Mouse (Mus musculus) thymus, adult 18-20 months (tissue): ENCODE measurements at regions not wholly inside any gene's neighbourhood (a gene's known extent, or its start where the extent isn't known, plus 50 kb on each side); places are given as distances from the start of the nearest gene placed in this dataset.

ENCODE experiments used
- DNase-seq, 2 experiments: peaks; one replicate each; pipeline ENCODE4 v3.0.0; 2022; ENCODE audit warnings: mixed read lengths in 2 of 2

GRCm38 (mm10) chr13:107760511-107760910 lies 283.7 kb upstream of the Smim15 start:
- no peak for DNase-seq

GRCm38 (mm10) chr13:107758327-107759095 lies 285.7 kb upstream of the Smim15 start:
- no peak for DNase-seq

GRCm38 (mm10) chr13:107752745-107753144 lies 291.5 kb upstream of the Smim15 start:
- no peak for DNase-seq

GRCm38 (mm10) chr13:107743464-107744218 lies 300.6 kb upstream of the Smim15 start:
- DNase-seq = no peak

GRCm38 (mm10) chr13:107736581-107736980 lies 307.7 kb upstream of the Smim15 start:
- no peak for DNase-seq

GRCm38 (mm10) chr13:107734161-107734905 lies 309.9 kb upstream of the Smim15 start:
- DNase-seq = no peak

GRCm38 (mm10) chr13:107730976-107731375 lies 313.3 kb upstream of the Smim15 start:
- no peak for DNase-seq

- no peak for DNase-seq
Measured at GRCm38 (mm10) chr13:107726491-107726890, 317.8 kb upstream of the Smim15 start.

GRCm38 (mm10) chr13:107721901-107722300 lies 322.3 kb upstream of the Smim15 start:
- DNase-seq = no peak

GRCm38 (mm10) chr13:107720874-107721574 lies 323.2 kb upstream of the Smim15 start:
- no peak for DNase-seq

GRCm38 (mm10) chr13:107718973-107719620 lies 325.1 kb upstream of the Smim15 start:
- DNase-seq = no peak

- no peak for DNase-seq
Measured at GRCm38 (mm10) chr13:107715616-107716015, 328.6 kb upstream of the Smim15 start.

- DNase-seq = no peak
Measured at GRCm38 (mm10) chr13:107714001-107714400, 330.2 kb upstream of the Smim15 start.

GRCm38 (mm10) chr13:107711341-107711994 lies 332.8 kb upstream of the Smim15 start:
- DNase-seq = no peak

- no peak for DNase-seq
Measured at GRCm38 (mm10) chr13:107710368-107710767, 333.9 kb upstream of the Smim15 start.

GRCm38 (mm10) chr13:107709828-107710227 lies 334.4 kb upstream of the Smim15 start:
- DNase-seq = no peak

GRCm38 (mm10) chr13:107703736-107704135 lies 340.5 kb upstream of the Smim15 start:
- DNase-seq = no peak

GRCm38 (mm10) chr13:107700268-107701139 lies 343.7 kb upstream of the Smim15 start:
- no peak for DNase-seq

- DNase-seq = no peak
Measured at GRCm38 (mm10) chr13:107699251-107699650, 345.0 kb upstream of the Smim15 start.

GRCm38 (mm10) chr13:107698345-107698744 lies 345.9 kb upstream of the Smim15 start:
- DNase-seq = no peak
